Mouse (Mus musculus) MEL (cell line): ENCODE results near the gene Rpl18.

Source experiments
- CTCF ChIP-seq, 3 experiments: IDR thresholded peaks in 2 of 3; conservative IDR thresholded peaks in 1 of 3; 2 replicates each; pipeline ENCODE4 v1.5.1; 2011 to 2012; ENCODE audit warnings: low read length in 3 of 3, low read depth in 2 of 3, mild to moderate bottlenecking in 2 of 3, improper control_type of control experiment in 1 of 3, inconsistent platforms in 1 of 3, mixed read lengths in 1 of 3, moderate library complexity in 1 of 3; ENCODE audit not compliant: control insufficient read depth in 1 of 3, insufficient read depth in 1 of 3, poor library complexity in 1 of 3, severe bottlenecking in 1 of 3
- GATA1 ChIP-seq: IDR thresholded peaks from 2 replicates; pipeline ENCODE4 v1.6.1; 2011; ENCODE audit warnings: low read depth, low read length, improper control_type of control experiment
- JUND ChIP-seq: IDR thresholded peaks from 2 replicates; pipeline ENCODE4 v1.6.1; 2011; ENCODE audit warnings: low read depth, mild to moderate bottlenecking, improper control_type of control experiment, low read length
- MEF2A ChIP-seq: IDR thresholded peaks from 2 replicates; pipeline ENCODE4 v1.6.1; 2014; ENCODE audit warnings: low read depth, mild to moderate bottlenecking, inconsistent platforms, low read length, improper control_type of control experiment; ENCODE audit not compliant: poor library complexity, insufficient replicate concordance, severe bottlenecking; ENCODE audit errors: extremely low read depth
- TAL1 ChIP-seq: IDR thresholded peaks from 2 replicates; pipeline ENCODE4 v1.6.1; 2012; ENCODE audit warnings: mild to moderate bottlenecking, inconsistent platforms, low read length, moderate library complexity, mixed read lengths
- USF2 ChIP-seq, 2 experiments: IDR thresholded peaks; 2 replicates each; pipeline ENCODE4 v1.6.1; 2011 to 2012; ENCODE audit warnings: improper control_type of control experiment in 2 of 2, low read length in 2 of 2, borderline replicate concordance in 1 of 2, inconsistent platforms in 1 of 2, low read depth in 1 of 2, mild to moderate bottlenecking in 1 of 2; ENCODE audit not compliant: insufficient read depth in 1 of 2

DNA sequence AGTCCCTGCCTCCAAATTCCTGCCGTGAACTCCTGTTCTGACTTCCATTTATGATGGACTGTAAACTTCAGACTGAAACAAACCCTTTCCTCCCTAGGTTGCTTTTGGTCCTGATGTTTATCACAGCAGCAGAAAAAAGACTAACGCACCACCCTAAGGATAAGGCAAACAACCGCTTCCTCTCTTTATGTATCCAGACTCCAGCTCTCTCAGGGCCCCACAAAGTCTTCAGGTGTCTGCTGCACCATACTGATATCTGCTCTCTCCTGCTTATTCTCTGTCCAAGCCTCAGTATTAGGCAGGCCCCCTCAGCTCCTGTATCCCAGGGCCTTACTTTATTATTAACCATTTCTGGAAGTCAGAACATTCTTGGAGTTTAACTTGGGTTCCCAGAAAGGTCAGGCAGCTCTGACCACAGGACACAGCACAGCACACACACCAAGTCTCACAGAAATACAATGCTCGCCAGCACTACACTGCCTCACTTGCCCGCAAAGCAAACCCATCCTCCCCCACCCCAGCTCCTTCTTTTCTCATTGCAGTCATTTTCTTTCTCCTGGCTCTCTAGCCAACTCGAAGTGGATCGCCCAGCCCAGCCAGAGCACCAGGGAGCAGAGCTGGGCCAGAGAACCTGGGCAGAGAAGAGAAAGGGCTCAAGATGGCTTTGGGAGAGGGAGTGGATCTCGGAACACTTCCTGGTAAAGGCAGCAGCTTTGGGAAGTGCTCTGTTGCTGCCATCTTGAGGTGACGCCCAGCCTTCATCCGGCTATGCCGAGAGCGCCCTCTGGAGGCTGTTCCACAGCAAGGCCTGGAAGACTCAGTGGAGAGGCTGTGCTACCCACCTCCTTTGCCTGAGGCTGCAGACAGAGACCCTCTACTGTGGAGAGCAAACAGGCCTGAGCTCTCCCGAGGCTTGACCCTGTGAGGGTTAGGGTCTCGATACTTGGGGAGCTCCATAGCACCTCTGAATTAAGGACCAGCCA is 32.8 kb upstream of the Rpl18 start:
- peak; percentile 93 to 100 (median 99) for TF ChIP-seq CTCF (IDR thresholded peaks at IDR 0.05 in 2 of 3, conservative IDR thresholded peaks at IDR 0.05 in 1 of 3; ENCODE audit: control insufficient read depth in 1 of 3, insufficient read depth in 1 of 3, low read depth in 2 of 3, low read length in 3 of 3, poor library complexity in 1 of 3, severe bottlenecking in 1 of 3)
- TF ChIP-seq MEF2A = no peak
- TF ChIP-seq GATA1 = 0 out of 2 replicates have a peak, but pooled peaks have one; percentile 27
- TF ChIP-seq TAL1 = no peak
- no peak for TF ChIP-seq USF2 (IDR thresholded peaks at IDR 0.05; ENCODE audit: borderline replicate concordance in 1 of 2, insufficient read depth in 1 of 2, low read depth in 1 of 2, low read length in 2 of 2)
- TF ChIP-seq JUND = no peak
